Mouse (Mus musculus): ENCODE measurements around the gene 1810010D01Rik. TPM values are rescaled to one million over a fixed set of nuclear protein-coding genes. Genes with fewer than 3 reads are reported as not detected.

1810010D01Rik gene
- total RNA-seq, 2 experiments from 2014 or later: 0.67 TPM; not detected in 1

GRCm38 (mm10) chr7:145206801-145207200, 1.1 kb downstream of the 1810010D01Rik start:
- intact Hi-C loops (cut with DNase I): no loop called here
- DNase-seq: no peak
- Histone ChIP-seq H3K4me3 (peak overlapping the region; percentile 62), H3K27ac (peak overlapping the region; percentile 79)
- TF ChIP-seq CTCF (IDR thresholded peaks at IDR 0.05): no peak

GRCm38 (mm10) chr7:145206056-145206610, 1.8 kb downstream of the 1810010D01Rik start:
- Histone ChIP-seq H3K4me3 (peak overlapping the region; percentile 62), H3K27ac (peak overlapping the region; percentile 79)
- DNase-seq: peak; percentile 81
- intact Hi-C loops (cut with DNase I): no loop called here
- peak; percentile 19; the same call in 1 of the 2 replicates for TF ChIP-seq CTCF (IDR thresholded peaks at IDR 0.05)

DNA sequence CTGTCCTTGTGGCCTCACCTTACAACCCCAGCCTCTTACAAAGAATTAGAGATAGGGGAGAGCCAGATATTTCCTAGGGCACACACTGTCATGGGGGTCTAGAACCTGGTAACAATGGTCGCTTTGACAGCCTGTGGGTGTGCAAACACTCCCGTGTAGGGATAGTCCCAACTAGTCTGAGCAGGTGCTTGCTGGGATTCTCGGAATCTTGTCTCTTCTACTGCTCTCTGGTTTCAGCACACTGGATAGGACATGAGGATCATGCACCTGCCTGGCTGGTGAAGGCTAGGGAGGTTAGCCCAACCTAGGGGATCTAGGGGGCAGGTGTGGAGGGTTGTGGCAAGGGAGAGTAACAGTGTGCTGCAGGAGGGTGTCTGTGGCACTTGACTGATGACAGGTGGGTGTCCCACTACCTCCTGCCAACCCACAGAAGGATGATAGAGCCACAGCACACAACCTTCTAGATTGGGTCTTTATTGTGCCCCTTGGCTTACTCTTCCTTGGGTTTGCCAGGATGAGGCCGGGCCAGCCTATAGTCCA, 2.5 kb downstream of the 1810010D01Rik start:
- intact Hi-C loops (cut with DNase I): no loop called here
- no peak for TF ChIP-seq CTCF (IDR thresholded peaks at IDR 0.05)
- DNase-seq: no peak
- H3K4me3 ChIP-seq: no peak overlapping the region
- peak overlapping the region; percentile 79; the same call in 1 of the 2 replicates for H3K27ac ChIP-seq

DNA sequence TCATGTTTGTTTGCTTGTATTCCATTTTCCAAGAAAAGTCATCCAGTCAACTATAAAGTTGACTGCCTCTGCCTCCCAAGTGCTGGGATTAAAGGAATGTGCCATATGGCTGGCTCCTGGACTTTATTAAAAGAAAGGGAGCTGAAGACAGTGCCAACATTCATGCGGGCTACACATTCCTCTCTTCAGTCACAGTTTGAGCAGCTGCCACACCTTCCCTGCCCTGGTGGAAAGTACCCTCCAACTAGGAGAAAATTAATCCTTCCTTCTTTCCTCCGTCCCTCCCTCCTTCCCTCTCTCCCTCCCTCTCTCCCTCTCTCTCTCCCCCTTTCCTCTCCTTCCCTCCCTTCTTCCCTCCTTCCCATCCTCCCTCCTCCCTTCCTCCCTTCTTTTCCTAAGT, 8.2 kb downstream of the 1810010D01Rik start:
- Histone ChIP-seq H3K27ac (no peak overlapping the region), H3K4me3 (no peak overlapping the region)
- DNase-seq: no peak
- intact Hi-C loops (cut with DNase I): no loop called here
- no peak for TF ChIP-seq CTCF (IDR thresholded peaks at IDR 0.05)

DNA sequence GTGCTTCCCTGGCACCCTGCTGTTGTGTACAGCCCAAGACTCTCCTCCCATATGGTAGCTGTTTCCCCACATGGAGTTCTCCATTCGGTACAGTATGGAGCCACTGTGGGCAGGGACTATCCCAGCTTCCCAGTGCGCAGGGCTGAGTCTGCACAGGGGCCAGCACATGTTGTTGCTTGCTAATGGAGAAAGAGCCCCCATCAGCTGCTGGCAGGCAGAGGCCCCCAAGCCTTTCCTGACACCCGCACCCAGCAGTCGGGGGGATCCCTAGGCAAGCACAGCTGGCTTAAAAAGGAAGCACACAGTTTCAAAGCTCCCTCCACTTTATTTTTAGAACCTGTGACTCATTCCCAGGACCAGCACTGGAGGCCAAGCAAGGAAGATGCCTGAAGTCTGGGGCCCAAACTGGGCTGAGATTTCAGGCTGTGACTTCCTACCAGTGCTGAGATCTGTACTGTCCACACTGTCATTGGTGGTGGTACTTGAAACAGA, 9.7 kb downstream of the 1810010D01Rik start:
- H3K27ac ChIP-seq: peak overlapping the region; percentile 66
- intact Hi-C loops (cut with DNase I): no loop called here
- peak; percentile 54 for DNase-seq
- no peak for TF ChIP-seq CTCF (IDR thresholded peaks at IDR 0.05)
- H3K4me3 ChIP-seq: no peak overlapping the region

GRCm38 (mm10) chr7:145197711-145198110, 10.2 kb downstream of the 1810010D01Rik start:
- intact Hi-C loops (cut with DNase I): no loop called here
- TF ChIP-seq CTCF (IDR thresholded peaks at IDR 0.05): no peak
- no peak overlapping the region; the same call in 1 of the 2 replicates for H3K27ac ChIP-seq
- H3K4me3 ChIP-seq: no peak overlapping the region
- DNase-seq: no peak

GRCm38 (mm10) chr7:145197042-145197441, 10.9 kb downstream of the 1810010D01Rik start:
- TF ChIP-seq CTCF (IDR thresholded peaks at IDR 0.05): no peak
- Histone ChIP-seq H3K4me3 (no peak overlapping the region), H3K27ac (no peak overlapping the region)
- intact Hi-C loops (cut with DNase I): no loop called here
- no peak for DNase-seq

GRCm38 (mm10) chr7:145196340-145196739, 11.6 kb downstream of the 1810010D01Rik start:
- Histone ChIP-seq H3K4me3 (no peak overlapping the region), H3K27ac (no peak overlapping the region)
- no peak for TF ChIP-seq CTCF (IDR thresholded peaks at IDR 0.05)
- intact Hi-C loops (cut with DNase I): no loop called here
- no peak for DNase-seq

DNA sequence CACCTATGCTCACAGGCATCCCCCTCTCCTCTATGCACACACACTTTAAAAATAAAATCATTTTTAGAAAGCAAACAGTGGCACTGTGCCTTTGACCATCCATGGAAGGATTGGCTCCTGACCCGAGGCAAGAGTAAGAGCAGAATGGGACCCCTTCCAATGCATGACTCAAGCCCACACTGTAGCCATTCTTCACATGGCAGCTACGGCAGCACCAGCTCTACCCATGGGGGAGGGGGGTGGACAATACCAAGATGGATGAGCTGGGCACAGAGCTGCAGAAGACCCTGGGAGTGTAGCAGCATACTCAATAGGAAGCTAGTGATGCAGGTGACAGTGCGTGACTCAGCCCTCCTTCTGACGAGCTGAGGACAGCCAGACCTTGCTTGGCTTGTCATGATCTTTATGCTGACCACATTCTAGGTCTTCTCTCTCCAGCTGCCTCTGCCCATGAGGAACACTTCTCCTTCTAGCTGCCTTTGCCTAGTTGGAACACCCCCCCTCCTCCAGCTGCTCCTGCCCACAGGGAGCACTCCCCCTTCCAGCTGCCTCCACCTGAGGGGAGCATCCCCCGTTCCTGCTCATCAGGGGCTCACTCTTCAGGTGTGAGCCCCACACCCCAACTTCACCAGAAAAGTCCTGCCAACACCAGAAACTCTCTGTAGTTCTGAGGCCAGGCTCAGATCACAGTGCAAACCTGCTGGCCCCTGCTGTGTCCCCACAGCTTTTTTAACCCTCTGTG, 12.6 kb downstream of the 1810010D01Rik start:
- Histone ChIP-seq H3K4me3 (no peak overlapping the region), H3K27ac (no peak overlapping the region)
- no peak for DNase-seq
- intact Hi-C loops (cut with DNase I): loop anchor here (2.0 kb wide), 1 partner anchor 47 kb away; no protein-coding TSS in a partner anchor
- no peak for TF ChIP-seq CTCF (IDR thresholded peaks at IDR 0.05)

DNA sequence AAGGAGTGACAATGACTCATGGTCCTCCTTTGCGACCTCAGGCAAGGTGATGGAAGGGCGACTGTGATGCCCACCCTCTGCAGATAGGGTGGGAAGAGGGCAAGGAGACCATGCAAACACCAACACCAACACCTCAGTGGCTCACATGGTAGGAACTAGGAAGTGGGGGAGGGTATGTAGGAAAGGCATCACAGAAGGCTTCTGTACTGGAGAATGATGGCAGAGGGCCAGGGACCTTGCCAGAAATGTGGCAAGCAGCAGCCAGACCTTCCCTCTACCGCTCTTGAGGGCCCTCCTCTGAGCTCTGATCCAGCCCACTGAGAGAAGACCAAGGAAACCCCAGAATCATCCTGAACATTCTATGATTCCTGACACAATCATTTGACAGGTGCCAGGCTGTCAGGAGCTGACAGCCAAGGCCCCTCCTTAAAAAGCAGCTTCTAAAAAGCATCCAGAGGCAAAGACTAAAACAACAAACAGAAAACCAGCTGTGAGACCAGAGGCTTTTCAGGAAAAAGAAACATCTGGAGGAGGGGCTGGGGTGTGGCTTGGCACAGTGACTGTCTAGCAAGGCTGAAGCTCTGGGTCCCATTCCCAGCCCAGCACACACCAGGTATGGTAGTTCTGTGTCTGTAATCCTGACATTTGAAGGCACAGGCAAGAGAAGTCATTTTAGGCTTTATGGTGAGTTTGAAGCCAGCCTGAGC, 13.3 kb downstream of the 1810010D01Rik start:
- DNase-seq: peak; percentile 55
- TF ChIP-seq CTCF (IDR thresholded peaks at IDR 0.05): no peak
- intact Hi-C loops (cut with DNase I): loop anchor here (2.0 to 5.0 kb wide), 2 partner anchors 48 to 257 kb away; partner anchors contain the start of gene Ccnd1

DNA sequence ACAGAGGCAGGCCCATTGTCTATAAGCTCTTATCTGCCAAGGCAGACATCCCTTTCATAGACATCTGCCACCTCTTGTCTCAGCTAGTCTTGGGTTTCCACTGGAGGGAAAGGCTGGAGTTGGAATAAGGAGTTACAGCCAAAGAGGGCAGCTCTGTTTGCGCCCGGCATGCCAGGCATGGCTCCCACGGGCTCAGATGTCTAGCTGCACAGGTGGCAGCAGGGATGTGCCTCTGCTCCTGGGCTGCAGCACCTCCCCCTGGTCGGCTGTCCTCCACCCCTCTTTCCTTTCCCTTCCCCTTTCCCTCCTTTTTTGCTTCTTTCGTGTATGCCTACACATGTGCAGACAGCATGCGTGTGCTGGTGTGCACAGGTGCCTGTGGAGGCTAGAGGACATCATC, 15.1 kb downstream of the 1810010D01Rik start:
- no peak overlapping the region for H3K27ac ChIP-seq
- DNase-seq: peak; percentile 63
- H3K4me3 ChIP-seq: no peak overlapping the region
- intact Hi-C loops (cut with DNase I): loop anchor here (5.0 kb wide), 1 partner anchor 256 kb away; the partner anchor contains the start of gene Ccnd1
- TF ChIP-seq CTCF (IDR thresholded peaks at IDR 0.05): peak; percentile 46

More for the DNA sequence above, 13.3 kb downstream of the 1810010D01Rik start:
- Histone ChIP-seq H3K4me3 (no peak overlapping the region), H3K27ac (peak overlapping the region; percentile 20)

DNA sequence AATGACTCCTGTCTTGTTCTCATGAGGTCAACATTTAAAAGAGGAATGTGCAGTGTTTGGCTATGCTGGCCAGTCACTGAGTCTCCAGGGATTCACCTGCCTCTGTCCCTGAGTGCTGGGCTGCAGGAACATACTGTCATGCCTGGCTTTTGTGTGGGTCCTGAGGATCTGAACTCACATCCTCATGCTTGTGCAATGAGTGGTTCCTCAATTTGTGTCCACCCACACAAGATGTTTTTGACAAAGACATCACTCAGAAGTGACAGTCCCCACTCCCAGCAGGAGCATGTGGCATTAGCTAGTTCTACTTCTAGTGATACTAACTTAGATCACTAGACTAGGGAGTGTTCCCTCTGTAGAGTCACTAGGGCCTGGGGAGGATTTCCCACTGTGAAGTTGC, 17.4 kb downstream of the 1810010D01Rik start:
- DNase-seq: no peak
- no peak for TF ChIP-seq CTCF (IDR thresholded peaks at IDR 0.05)
- Histone ChIP-seq H3K27ac (no peak overlapping the region), H3K4me3 (no peak overlapping the region)
- intact Hi-C loops (cut with DNase I): loop anchor here (5.0 kb wide), 1 partner anchor 253 kb away; the partner anchor contains the start of gene Ccnd1

Measured in gastrocnemius, adult 2 months (tissue).